Mouse (Mus musculus): ENCODE data around the gene Mrpl19.

Gene Mrpl19

GRCm38 (mm10) chr6:81924304-81924703 lies 41.5 kb downstream of the Mrpl19 start:
- no peak for DNase-seq

- peak; percentile 98 to 99 for DNase-seq
Observed at GRCm38 (mm10) chr6:81923523-81924142, 42.1 kb downstream of the Mrpl19 start, which contains the start of gene Gcfc2. Gene Gcfc2 (plus strand): TSS chr6:81923669.

- DNase-seq: peak; percentile 35 to 36
Observed at GRCm38 (mm10) chr6:81912177-81912576, 53.6 kb downstream of the Mrpl19 start.

GRCm38 (mm10) chr6:81911713-81912112 lies 54.0 kb downstream of the Mrpl19 start:
- DNase-seq: no peak

- no peak for DNase-seq
Observed at GRCm38 (mm10) chr6:81911244-81911643, 54.5 kb downstream of the Mrpl19 start.

- no peak for DNase-seq
Observed at GRCm38 (mm10) chr6:81910302-81910855, 55.4 kb downstream of the Mrpl19 start.

Measured in cerebellum, postnatal 14 days (tissue).